Comparison of ENCODE assay signal across 20 mouse cellular contexts in genomic region chr1:71506534-71506933, GRCm38 (mm10). TPM values are rescaled to one million over a fixed set of nuclear protein-coding genes. Genes with fewer than 3 reads are reported as not detected.
A peak's percentile ranks its signal among the peaks of the same experiment; 100 is the strongest.
DNase-seq lines count a peak whose midpoint lies in the region; ATAC-seq and TF ChIP-seq lines count a peak whose summit lies in the region.
"Had no signal": no experiment of that assay in that cellular context is flagged by ENCODE, and none has a peak within 500 bp of the region (broad histone marks: within the 10 kb centered on the region; RNA-seq: fewer than 3 reads in every experiment).

No protein-coding gene starts in this region.

- no peaks in the 10 kb centered on the region for H3K36me3 ChIP-seq in midbrain, embryonic 15.5 days (replicated peaks)
- no peaks in the 10 kb centered on the region for H3K36me3 ChIP-seq in midbrain, embryonic 11.5 days (ENCODE audit: control insufficient read depth, insufficient read depth, low read length)
- H3K36me3 ChIP-seq in intestine, postnatal 0 days (ENCODE audit: control insufficient read depth, insufficient read depth): no peaks in the 10 kb centered on the region
- no peaks in the 10 kb centered on the region for H3K36me3 ChIP-seq in stomach, postnatal 0 days (ENCODE audit: control insufficient read depth, insufficient read depth, low read length)
- H3K36me3 ChIP-seq: embryonic facial prominence, embryonic 15.5 days; G1E; liver, embryonic 15.5 days; stomach, embryonic 15.5 days had no signal

- TF ChIP-seq CTCF in intestine, postnatal 0 days (IDR thresholded peaks at IDR 0.05; ENCODE audit: low read depth): no peak
- no peak for TF ChIP-seq CTCF in stomach, postnatal 0 days (IDR thresholded peaks at IDR 0.05; ENCODE audit: low read depth)

- peaks cover 12% of the 10 kb centered on the region for H3K4me1 ChIP-seq in midbrain, embryonic 15.5 days
- H3K4me1 ChIP-seq in midbrain, embryonic 11.5 days (ENCODE audit: control insufficient read depth, insufficient read depth, low read length): no peaks in the 10 kb centered on the region
- no peaks in the 10 kb centered on the region for H3K4me1 ChIP-seq in intestine, postnatal 0 days (replicated peaks; ENCODE audit: control insufficient read depth, insufficient read depth, low read length)
- H3K4me1 ChIP-seq in stomach, postnatal 0 days (replicated peaks; ENCODE audit: control insufficient read depth, insufficient read depth): no peaks in the 10 kb centered on the region
- H3K4me1 ChIP-seq: liver, embryonic 15.5 days; stomach, embryonic 15.5 days had no signal

- TF ChIP-seq EP300 in stomach, postnatal 0 days (optimal IDR thresholded peaks at IDR 0.05): no peak

- no peak overlapping the region for H3K4me2 ChIP-seq in midbrain, embryonic 15.5 days
- no peak overlapping the region for H3K4me2 ChIP-seq in midbrain, embryonic 11.5 days
- peak overlapping the region; percentile 28; the same call in 1 of the 2 replicates for H3K4me2 ChIP-seq in intestine, postnatal 0 days (replicated peaks; ENCODE audit: low read depth)
- 0 out of 2 replicates have a peak overlapping the region, but pooled peaks have one; percentile 4 for H3K4me2 ChIP-seq in stomach, postnatal 0 days (replicated peaks; ENCODE audit: low read depth)
- H3K4me2 ChIP-seq: embryonic facial prominence, embryonic 15.5 days; liver, embryonic 15.5 days had no signal

- peak overlapping the region; percentile 20; the same call in 1 of the 2 replicates for H3K27ac ChIP-seq in midbrain, embryonic 15.5 days
- H3K27ac ChIP-seq in midbrain, embryonic 11.5 days (ENCODE audit: low read depth, low read length): no peak overlapping the region
- no peak overlapping the region for H3K27ac ChIP-seq in intestine, postnatal 0 days (ENCODE audit: low read depth, low read length)
- no peak overlapping the region for H3K27ac ChIP-seq in stomach, postnatal 0 days (replicated peaks)
- H3K27ac ChIP-seq: embryonic facial prominence, embryonic 15.5 days; heart, adult 2 months; kidney, postnatal 0 days; layer of hippocampus, adult 2 months; liver, embryonic 15.5 days; stomach, embryonic 15.5 days had no signal

- ATAC-seq in midbrain, embryonic 15.5 days (replicated peaks): no peak
- no peak; the same call in 1 of the 2 replicates for ATAC-seq in midbrain, embryonic 11.5 days (ENCODE audit: low FRiP score)
- peak; percentile 72 for ATAC-seq in granulocyte monocyte progenitor cell, adult 5-6 weeks (replicated peaks; ENCODE audit: poor library complexity, severe bottlenecking)
- no peak for ATAC-seq in intestine, postnatal 0 days
- ATAC-seq in stomach, postnatal 0 days (ENCODE audit: low FRiP score, low TSS enrichment): no peak
- ATAC-seq: activated CD4-positive, CD25-positive, alpha-beta regulatory T cell, adult 4 months; inflammation-experienced regulatory T-cells, adult 6 months had no signal

- H3K27me3 ChIP-seq in midbrain, embryonic 15.5 days (replicated peaks): no peaks in the 10 kb centered on the region
- H3K27me3 ChIP-seq in midbrain, embryonic 11.5 days (ENCODE audit: control insufficient read depth, insufficient read depth, low read length): no peaks in the 10 kb centered on the region
- no peaks in the 10 kb centered on the region for H3K27me3 ChIP-seq in intestine, postnatal 0 days (replicated peaks; ENCODE audit: control insufficient read depth, insufficient read depth, low read length)
- no peaks in the 10 kb centered on the region for H3K27me3 ChIP-seq in stomach, postnatal 0 days (ENCODE audit: control insufficient read depth, insufficient read depth, low read length)
- H3K27me3 ChIP-seq: embryonic facial prominence, embryonic 15.5 days; stomach, embryonic 15.5 days had no signal

- no peak overlapping the region for H3K4me3 ChIP-seq in midbrain, embryonic 15.5 days
- H3K4me3 ChIP-seq in midbrain, embryonic 11.5 days (ENCODE audit: low read depth, low read length): no peak overlapping the region
- no peak overlapping the region for H3K4me3 ChIP-seq in intestine, postnatal 0 days (ENCODE audit: low read depth, low read length)
- H3K4me3 ChIP-seq in stomach, postnatal 0 days (ENCODE audit: low read depth, low read length): no peak overlapping the region
- H3K4me3 ChIP-seq: embryonic facial prominence, embryonic 15.5 days; heart, adult 2 months; layer of hippocampus, adult 2 months; liver, embryonic 15.5 days; stomach, embryonic 15.5 days had no signal

- H3K9me3 ChIP-seq in midbrain, embryonic 15.5 days: no peaks in the 10 kb centered on the region
- H3K9me3 ChIP-seq in midbrain, embryonic 11.5 days (ENCODE audit: control insufficient read depth, low read length): no peaks in the 10 kb centered on the region
- no peaks in the 10 kb centered on the region for H3K9me3 ChIP-seq in intestine, postnatal 0 days (ENCODE audit: control insufficient read depth)
- H3K9me3 ChIP-seq in stomach, postnatal 0 days (ENCODE audit: control insufficient read depth, low read length): no peaks in the 10 kb centered on the region
- H3K9me3 ChIP-seq: embryonic facial prominence, embryonic 15.5 days; G1E; liver, embryonic 15.5 days; stomach, embryonic 15.5 days had no signal

- no peak for DNase-seq in midbrain, embryonic 11.5 days (ENCODE audit: low spot score, missing footprints)
- DNase-seq in stomach, postnatal 0 days (ENCODE audit: low spot score): no peak
- DNase-seq in cerebellum, adult 11 months: no peak
- no peak for DNase-seq in lung, postnatal 14 days
- DNase-seq: cerebellum, adult 9-11 months; gastrocnemius, postnatal 10 days; heart, adult 2 months; right cerebral cortex, postnatal 14 days; thymus, adult 2 months had no signal

- WGBS in midbrain, embryonic 15.5 days: 48% methylated on average over 3 of the region's 3 CpGs
- 56% methylated on average over 3 of the region's 3 CpGs for WGBS in midbrain, embryonic 11.5 days
- WGBS in intestine, postnatal 0 days: 32% methylated on average over 3 of the region's 3 CpGs
- WGBS in stomach, postnatal 0 days: 42% methylated on average over 3 of the region's 3 CpGs

- H3K9ac ChIP-seq in midbrain, embryonic 15.5 days: no peak overlapping the region
- no peak overlapping the region for H3K9ac ChIP-seq in midbrain, embryonic 11.5 days (ENCODE audit: low read length)
- H3K9ac ChIP-seq in intestine, postnatal 0 days (ENCODE audit: low read depth, low read length): no peak overlapping the region
- no peak overlapping the region for H3K9ac ChIP-seq in stomach, postnatal 0 days (ENCODE audit: low read length)
- H3K9ac ChIP-seq: embryonic facial prominence, embryonic 15.5 days; liver, embryonic 15.5 days; stomach, embryonic 15.5 days had no signal

RNA-seq across cellular contexts. Expression of gene Atic, which starts 50.4 kb away (rescaled TPM):
- 28.7 and 29.4 TPM in 2 replicates for polyA plus RNA-seq in midbrain, embryonic 15.5 days (2015; fragmentation: Nextera tagmentation; extraction: Ambion mirVana)
- 38.8 and 42.9 TPM in 2 replicates for polyA plus RNA-seq in midbrain, embryonic 11.5 days (2014; fragmentation: Nextera tagmentation; extraction: Ambion mirVana)
- total RNA-seq in granulocyte monocyte progenitor cell, adult 5-6 weeks (2014; fragmentation: Nextera tagmentation): 89.3 and 116 TPM in 2 replicates
- total RNA-seq in granulocyte monocyte progenitor cell, adult 5-6 weeks (2017): 166 and 206 TPM in 2 replicates
- polyA plus RNA-seq in intestine, postnatal 0 days (2015; fragmentation: Nextera tagmentation; extraction: Ambion mirVana): 23.2 and 24.6 TPM in 2 replicates
- polyA plus RNA-seq in stomach, postnatal 0 days (2015; fragmentation: Nextera tagmentation; extraction: Ambion mirVana): 26.5 and 32.5 TPM in 2 replicates

Comparison
In these comparisons a context has a peak if more than half of its experiments do, and no peak if none do; other contexts are left out.
1. H3K4me2 ChIP-seq: peak in intestine, postnatal 0 days (single experiment) and stomach, postnatal 0 days (single experiment); none in midbrain, embryonic 15.5 days (single experiment) and midbrain, embryonic 11.5 days (single experiment).